Mouse (Mus musculus): ENCODE measurements at regions not wholly inside any gene's neighbourhood (a gene's known extent, or its start where the extent isn't known, plus 50 kb on each side); places are given as distances from the start of the nearest gene placed in this dataset.

DNA sequence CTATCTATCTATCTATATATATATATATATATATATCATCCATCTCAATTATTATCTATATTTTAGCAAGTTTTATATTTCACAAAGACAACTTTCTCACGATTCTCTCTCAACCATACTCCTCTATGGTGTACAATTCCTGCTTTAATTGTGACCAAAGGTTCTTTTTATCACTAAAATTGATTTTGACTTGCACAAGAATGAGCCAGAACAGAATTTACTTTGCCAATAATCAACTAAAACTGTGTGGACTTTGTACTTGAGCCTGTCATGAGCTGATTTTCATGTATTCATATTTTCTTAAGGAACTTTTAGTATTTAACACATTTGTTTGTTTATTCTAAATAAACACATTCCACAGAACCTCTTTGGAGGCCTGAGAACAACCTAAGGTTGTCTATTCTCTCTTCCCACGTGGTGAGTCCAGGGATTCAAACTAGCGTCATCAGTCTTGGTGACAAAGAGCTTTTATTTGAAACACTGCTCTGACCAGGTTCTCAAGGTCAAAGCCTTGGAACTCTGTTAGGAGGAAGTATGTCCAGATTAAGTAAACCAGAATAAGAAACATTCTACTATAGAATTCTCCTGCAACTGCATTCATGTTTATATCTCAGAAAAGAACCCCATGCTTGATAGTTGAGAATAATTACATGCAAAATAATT lies 207.7 kb downstream of the Gm11146 start:
- no peak for DNase-seq

DNA sequence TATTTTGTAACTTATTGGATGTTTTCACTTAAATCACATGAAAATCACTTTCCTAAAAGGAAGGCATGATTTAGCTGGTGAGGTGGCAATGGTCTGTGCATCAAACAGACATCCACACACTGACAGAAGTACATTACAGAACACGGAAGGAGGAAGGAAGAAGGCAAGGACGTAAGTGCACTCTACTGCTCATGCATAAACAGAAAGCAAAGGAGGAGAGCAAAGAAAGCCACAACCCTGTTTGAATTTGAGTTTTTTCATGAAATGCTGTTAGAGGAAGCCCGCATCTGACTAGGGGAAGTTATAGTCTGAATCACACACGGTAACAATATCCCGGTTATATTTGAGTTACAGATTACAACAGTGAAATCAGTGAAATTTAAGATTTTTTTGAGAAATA lies 208.4 kb downstream of the Gm11146 start:
- no peak for DNase-seq

DNA sequence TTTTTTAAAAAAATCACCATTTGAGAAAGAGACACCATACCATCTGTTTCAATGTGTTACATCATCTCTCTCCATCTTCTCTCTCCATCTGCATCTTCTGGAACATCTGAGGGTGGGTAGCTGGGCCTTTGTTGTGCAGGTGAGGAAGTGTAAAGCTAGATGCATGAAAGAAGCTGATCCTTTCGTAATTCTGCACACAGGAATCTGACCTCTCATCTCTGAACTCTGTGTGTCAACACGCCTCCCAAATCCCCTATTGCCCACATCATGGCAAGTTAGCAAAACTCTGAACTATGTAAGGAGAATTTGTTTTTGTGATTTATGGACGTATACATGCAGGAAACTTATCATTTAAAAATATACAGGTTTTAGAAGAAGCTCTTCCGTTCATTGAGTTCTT lies 209.7 kb downstream of the Gm11146 start:
- DNase-seq, result no peak

DNA sequence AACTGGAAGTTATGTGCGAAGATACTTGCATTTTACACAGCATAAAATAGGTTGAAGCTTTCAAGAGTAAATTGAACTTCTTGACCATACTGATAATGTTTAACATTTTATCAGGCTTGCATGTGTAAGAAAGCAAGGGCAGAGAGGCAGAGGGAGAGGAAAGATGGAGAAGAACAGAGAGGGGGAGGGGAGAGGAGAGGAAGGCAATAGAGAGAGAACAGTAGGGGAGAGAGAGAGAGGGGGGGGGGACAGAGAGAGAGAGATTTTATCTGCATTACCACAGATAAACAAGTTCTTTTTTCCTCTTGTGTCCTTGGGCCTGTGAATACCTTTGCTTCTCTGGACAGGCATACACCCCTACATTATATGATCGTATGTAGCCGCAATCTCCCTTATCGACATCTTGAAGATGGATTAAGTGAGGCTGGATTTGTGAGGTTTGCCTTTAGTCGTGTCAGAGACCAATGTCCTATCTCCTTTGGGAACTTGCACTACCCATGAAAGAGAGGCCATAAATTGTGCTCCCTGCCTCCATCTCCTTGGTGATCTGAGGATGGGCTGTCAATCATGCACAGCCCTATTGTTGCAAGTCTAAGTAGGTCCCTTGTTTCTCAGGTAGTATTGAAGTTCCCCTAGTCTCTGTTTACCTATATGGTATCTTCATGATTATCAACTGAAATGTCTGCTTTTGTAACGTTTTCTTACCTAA lies 217.7 kb downstream of the Gm11146 start:
- no peak for DNase-seq

DNA sequence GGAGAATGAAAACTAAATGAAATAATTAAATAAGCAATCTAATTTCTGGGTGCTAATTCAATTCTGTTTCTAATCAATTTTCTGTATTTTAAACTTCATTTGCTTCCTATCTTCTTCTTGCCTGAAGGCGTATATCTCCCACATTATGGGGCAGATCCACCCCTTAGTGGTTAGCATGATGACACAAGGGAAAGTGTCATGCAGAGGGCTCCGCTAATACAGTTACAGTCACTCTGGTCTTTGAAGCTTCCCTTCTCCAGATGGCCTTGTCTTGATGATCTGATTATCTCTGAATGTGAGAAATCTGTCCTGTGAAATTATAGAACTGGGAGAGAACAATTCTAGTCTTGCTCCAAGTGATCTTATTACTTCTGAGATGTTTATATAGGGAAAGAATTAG lies 219.1 kb downstream of the Gm11146 start:
- no peak for DNase-seq

DNA sequence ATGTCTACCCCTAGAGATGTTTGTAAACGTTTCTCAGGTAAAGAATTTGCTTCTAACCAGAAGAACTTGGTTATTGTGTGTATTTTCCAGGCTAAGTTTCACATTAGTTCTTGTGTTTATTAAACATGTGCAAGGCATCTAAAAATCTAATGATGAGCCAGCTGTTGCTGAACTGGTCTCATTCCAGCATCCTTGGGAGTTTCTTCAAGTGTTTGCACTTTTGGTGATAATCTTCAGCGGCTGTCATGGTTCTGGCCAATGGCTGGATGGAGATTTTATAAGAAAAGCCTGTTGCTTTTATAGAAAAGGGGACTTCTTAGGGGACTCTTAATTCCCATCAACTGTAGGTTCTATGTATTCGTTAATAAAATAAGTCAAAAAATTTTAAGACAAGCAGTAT lies 229.1 kb downstream of the Gm11146 start:
- no peak for DNase-seq

DNA sequence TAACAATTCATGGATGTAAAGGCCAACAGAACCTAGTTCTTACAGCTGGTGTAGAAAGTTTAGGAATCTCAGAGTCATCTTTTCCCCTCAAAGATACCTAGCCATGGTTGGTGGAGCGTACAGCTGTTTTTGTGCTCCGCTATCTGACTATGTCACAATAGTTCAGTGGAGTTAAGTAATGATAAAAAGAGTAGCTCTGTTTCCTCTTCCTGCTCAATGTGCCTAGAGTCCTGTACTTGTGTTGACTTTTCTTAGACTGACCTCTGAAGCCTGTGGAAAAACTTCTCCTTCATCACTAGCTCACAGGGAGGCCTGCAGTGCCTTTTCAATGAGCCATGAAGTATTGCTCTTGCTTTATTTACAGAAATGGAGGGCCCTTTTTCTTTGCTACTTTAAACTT lies 232.1 kb downstream of the Gm11146 start:
- DNase-seq, result no peak

DNA sequence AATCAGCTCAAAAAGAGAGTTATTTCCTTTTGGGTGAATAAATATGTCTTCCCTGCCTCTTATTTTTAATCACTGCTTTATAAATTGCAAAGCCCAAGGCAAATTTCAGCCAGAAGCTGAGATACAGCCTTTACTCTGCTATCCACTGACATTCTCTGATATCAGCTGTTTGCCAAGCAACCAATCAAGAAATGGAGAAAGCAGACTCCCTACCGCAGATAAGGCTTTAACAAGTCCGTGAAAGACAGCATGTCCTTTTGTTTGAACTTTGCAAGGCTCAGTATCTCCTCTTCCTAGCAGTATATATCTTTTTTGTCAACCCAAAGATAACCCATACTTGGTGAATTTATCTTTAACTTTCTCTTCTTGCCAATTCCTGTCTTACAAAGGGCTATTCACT lies 236.6 kb downstream of the Gm11146 start:
- DNase-seq, result no peak

DNA sequence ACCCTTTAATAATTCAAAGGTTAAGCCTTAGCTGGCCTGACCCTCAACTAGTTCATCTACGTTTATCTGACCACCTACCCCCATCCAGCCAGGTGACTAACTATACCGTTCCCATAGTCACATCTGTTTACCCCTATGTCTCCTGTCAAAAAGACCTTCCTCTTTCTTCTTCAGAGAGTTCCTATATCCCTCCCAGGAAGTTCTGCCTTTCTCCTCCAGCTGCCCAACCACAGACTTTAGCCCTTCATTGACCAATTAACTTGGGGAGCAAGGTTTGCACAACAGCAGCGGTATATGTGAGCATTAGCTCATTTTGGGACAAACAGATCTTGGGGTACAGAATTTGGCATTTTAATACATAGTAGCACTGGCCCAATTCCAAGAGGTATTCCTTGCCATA lies 237.5 kb downstream of the Gm11146 start:
- DNase-seq, result no peak

DNA sequence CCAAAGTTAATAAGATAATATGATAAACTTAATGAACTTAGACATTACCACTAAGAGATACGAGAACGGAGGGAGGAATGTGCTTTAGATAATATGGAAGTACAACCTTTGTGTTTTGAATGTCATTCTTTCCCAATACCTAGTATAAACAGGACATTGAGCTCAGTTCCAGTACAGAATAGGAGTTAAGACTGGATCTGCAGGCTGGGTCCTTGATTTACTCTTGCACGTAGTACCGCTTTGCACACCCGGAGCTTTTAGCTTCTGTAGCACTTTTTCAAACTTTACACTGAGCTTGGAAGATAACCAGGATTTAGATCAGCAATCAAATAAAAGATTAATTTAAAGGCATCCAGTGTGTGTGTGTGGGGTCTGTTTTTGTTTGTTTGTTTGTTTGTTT lies 242.7 kb downstream of the Gm11146 start:
- no peak for DNase-seq

DNA sequence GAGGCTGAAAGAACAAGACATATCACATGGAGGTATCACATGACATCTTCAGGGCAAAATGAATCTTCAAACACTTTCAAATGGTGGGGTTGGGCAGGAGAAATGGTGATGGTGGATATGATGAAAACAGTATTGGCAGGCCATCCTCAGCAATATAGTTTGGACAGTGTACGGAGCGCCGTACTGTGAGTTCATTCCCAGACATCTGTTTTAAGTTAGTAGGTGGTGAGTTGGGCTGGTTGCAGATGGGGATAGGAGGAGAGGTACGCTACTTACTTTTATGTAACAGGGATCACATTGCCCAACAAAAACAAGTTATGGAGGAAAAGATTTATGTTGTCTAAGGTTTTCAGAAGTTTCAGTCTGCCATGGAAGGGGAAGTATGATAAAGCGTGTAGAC lies 246.6 kb downstream of the Gm11146 start:
- no peak for DNase-seq

DNA sequence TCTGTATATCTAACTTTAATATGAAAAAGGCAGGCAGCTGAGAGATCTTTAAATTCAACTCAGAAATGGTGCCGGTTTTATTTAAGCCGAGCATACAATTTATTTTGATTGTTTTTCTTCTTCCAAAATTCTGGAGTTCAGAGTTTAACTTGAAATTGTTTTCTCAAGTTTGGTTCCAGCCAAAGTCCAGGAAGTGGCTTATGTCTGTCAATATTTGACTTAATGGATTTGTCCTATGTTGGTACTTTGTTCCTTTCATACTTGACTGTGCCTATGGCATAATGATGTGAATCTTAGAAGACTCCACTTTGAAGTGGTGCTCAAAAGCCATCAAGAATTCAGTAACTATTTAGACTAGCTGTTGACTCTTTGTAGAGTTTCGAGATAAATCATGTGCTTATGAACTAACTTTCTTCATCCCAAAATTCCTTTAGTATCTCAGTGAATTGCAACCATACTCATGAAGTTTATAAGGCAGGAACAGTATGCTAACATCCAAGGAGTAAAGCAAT lies 247.6 kb downstream of the Gm11146 start:
- DNase-seq, result no peak

DNA sequence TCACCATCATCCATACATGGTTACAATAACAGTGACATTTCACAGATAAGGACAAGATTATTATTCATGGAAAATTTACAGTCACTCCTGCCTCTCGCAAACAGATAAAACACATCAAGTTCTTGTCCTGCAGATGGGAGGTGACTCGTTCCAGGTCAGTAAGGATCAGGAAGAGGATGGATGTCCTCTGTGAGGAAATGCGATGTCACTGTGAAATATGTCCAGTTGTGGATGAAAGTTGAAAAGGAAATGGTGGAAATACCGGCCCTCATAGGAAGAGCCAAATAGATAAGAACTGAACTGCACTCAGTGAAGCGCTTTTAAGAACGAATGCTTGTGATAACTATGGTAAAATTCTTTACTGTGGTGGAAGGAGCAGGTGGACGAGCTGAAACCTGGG lies 255.8 kb downstream of the Gm11146 start:
- peak; percentile 41 for DNase-seq

DNA sequence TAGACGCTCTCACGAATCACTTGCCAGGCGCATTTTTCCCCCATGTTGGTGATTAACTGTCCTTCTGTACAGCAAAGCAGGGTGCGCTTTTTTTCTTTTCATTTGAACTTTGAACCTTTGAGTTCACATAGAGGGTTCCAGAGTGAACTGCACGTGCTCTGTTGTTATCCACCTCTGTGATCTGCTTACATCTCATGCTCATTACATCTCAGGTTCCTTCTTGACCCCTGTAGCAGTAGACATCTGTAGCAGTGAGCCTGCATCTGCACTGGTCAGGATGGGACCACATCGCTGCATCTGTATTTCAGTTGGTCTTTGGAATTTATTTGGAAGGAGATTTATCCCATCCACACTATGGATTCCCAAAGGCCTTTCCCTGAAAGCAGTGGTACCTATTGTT lies 269.6 kb downstream of the Gm11146 start:
- peak; percentile 17 for DNase-seq

DNA sequence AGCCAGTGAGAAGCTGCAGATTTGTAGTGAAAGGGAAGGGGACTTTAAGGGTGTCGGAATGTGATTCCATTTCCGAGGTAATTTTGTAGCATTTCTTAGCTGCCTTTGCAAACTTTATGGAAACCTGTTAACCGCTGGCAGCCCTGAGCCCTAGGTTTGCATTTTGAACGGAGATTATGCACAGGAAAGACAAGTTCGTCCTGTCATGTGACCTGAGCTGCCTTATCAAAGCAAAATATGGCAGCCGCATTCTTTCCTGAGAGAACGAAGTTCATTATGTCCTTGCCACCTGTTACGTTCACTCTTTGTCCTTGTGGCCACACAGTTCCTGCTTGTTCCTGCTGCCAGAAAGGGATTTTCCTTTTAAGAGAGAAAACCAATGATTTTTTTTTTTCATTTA lies 270.9 kb downstream of the Gm11146 start:
- peak; percentile 77 for DNase-seq

DNA sequence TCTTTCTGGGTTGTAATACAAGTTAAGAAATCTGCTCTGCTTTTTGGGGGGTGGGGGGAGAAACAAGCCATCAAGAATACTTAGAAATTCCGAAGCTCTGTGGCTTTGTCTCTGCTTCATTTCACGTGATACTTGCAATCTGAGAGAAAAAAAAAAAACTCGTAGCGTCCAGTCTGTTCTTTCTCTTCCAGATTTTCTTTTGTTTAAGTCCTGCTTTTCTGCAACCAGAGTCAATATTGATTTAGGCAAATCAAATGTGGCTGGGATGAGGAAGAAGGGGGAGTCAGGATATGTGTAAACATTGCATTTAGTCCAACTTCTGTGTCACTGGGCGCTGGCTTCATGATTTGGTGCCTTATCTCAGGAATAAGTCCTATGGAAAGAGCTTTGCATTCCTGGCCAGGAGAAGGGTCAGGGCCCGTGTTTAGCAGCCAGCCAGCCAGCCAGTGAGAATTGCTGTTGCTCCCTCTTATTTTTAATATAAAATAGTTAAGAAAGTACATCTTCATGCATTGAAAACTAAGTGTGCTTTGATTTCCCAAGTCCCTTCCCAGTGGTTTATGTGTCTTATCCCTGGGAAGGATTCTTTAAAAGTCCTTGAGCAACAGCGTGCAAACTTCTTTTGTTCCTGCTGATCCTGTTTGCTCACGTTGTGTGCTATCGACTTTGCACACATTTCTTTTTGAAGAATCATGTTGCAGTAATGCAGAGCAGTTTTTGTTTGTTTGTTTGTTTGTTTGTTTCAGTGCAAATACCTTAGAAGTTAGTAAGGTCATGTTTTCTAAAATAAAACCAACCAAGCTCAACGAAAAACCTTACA lies 272.0 kb downstream of the Gm11146 start:
- peak; percentile 47 for DNase-seq

DNA sequence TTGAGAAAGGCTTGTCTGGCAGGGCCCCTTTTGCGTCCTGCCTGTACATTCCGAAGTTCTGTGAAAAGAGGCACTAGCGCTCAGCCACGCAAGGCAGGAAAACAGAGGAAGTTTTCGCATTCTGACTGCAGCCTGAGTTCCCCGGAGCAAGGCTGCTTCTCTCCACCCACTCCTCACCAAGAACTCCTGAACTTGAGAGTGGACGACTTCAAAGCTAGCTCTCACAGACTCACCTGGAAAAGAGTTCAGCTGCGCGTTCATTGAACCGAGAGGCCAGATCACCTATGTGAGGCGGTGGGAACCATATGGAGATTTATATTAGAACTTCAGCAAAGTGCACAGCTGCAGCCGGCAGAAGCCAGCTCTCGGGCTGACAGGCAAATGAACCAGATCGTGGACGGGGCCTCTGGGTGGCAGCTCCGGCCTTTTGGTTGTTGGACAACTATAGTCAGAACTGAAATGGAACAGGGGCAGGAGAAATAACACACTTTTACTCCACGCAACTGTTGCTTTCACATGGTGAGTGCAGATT lies 272.7 kb downstream of the Gm11146 start:
- DNase-seq, result peak; percentile 79

DNA sequence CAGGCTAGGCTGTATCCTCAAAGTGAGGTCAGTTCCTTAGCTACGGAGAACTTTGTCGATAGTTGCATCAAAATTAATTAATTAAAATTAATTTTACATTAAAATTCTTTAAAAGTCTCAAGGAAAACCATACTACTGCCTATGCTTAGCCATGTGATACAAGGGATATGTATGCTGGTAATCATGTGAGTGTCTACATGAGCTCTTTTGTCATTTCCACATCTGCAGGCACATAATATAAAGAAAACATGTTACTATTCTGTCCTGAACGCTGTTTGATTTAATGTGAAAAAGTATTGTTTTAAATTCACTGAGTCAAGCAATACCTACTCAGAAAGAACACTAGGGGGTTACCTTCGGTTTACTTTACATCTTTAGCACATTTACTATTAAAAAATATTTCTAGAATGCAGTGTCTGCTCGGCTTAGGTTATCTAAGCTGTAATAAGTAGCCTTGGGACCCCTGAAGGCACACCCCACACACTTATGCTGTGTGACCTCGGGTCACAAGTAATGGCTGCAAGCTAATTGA lies 273.2 kb downstream of the Gm11146 start:
- DNase-seq, result no peak

DNA sequence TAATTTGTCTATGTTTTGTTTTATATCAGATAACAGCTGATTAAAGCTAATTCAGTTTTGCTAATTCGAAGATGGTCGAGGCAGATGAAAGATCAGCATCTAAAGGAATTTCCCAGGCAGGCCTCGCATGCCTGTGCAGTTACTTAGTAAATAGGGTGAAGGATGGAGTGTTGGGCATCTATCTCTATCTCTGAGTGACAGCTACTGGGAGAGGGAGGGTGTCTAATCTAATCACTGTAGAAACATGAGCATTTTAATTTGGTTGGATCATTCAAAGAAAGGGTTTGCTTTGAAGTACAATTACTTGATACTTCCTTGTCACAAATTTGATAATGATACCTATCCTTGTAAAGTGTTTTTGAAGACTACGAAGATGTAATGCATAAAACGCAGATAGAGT lies 273.8 kb downstream of the Gm11146 start:
- DNase-seq, result no peak

DNA sequence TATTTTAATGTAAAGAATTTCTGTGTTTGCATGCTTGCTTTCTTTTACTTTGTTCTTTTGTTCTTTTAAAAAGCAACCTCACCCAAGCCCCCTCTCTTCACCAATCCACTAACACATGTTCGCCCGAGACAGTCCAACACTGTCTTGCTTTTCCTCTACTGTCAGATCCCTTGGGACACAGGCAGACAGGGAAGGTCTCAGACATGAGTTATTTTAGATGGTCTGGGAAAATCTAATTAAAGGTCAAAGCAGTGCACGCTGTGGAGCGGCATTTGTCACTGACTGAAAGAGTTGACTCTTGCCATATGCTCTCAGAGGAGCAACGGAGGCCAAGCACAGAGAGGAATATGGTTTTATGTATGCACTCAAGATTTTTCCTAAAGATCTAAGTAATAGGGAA lies 279.6 kb downstream of the Gm11146 start:
- DNase-seq, result peak; percentile 39

DNA sequence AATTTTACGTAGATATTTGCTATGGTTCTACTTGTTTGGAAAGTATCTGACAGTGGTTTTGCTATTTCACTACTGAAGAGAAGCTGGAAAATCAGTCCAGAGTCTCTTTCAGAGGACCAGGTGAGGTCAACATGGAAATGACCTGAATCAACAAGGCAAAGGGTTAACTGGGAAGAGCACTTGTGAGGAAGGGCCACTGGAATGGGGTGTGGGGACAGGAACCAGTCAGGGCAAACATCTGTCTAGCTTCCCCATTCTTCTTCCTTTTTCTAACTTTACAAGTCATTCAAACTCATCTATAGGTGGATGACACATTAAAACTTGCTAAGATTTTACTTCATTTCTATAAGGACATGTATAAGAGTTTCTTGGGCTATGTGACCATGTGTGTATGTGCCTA lies 283.7 kb downstream of the Gm11146 start:
- no peak for DNase-seq

DNA sequence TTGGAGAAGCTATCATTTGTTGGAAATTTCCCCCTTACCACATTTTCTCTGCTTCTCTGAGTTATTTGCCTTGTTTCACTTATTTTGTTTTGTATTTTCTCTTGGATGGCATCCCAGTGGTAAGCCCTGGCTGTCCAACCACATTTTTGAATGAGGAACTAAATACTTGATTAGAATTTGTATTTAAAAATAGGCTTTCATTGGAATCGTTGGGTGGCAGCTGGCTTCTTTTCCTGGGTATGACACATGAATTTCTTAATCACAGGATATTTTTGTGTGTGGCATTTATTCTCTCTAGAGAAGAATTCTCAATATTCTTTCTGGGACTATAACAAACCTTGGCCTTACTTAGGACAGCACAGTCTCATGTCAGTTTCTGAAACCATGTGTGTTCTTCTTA lies 286.5 kb downstream of the Gm11146 start:
- DNase-seq, result no peak

DNA sequence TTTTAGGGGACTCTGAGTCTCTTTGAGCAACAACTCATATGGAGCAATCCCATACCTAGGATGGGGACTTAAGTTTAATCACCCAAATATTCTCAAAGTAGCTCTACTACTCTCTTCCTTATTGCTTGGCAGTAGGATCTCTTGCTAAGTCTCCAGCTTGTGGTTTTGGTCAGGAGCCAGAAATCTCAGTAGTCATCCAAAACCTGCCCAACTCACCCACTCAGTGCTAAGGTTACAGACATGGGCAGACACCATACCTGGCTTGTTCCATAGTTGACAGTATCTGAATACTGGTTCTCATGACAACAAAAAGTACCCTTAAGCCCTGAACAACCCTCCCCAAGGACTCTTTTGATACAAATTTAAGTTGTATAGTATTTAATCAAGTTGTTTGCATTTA lies 288.7 kb downstream of the Gm11146 start:
- DNase-seq, result no peak

Measured in kidney, postnatal 14 days (tissue).